Mouse (Mus musculus) adrenal gland, postnatal 25 days (tissue): ENCODE measurements around the gene Ccdc138. TPM values are rescaled to one million over a fixed set of nuclear protein-coding genes. Genes with fewer than 3 reads are reported as not detected.

Experiments used
- DNase-seq: peaks from one replicate; pipeline ENCODE4 v3.0.0; 2021; ENCODE audit warnings: mixed read lengths
- total RNA-seq: library from RNA; stranded (reverse); gene quantifications from 2 replicates; pipeline ENCODE4 v1.2.3, GENCODE M21; 2021

Gene Ccdc138
- total RNA-seq, 1 experiment from 2014 or later, result 4.9 TPM

GRCm38 (mm10) chr10:58585427-58586223 is 87.9 kb downstream of the Ccdc138 start:
- no peak for DNase-seq

- DNase-seq, result no peak
These were observed 96.7 kb downstream of the Ccdc138 start for GRCm38 (mm10) chr10:58594486-58594885.

GRCm38 (mm10) chr10:58595197-58595596 is 97.4 kb downstream of the Ccdc138 start:
- no peak for DNase-seq

DNA sequence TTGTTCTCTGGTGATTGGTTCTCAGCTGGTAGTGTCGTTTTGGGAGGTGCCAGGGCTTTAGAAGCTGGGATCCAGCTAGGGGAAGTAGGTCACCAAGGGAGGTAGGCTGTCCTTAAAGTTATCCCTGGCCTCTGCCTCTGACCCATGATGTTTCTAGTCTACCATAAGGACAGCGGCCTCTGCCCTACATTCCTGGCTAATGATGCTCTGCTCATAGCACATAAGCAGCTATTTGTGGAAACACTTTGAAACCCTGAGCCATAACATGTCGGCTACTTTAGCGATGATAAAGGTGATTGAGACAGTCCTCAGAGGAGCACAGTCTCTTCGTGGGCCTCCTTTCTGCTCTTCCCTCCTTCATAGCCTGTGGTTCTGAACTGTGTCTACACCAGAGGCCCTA is 98.1 kb downstream of the Ccdc138 start:
- no peak for DNase-seq

- no peak for DNase-seq
These were observed 102.4 kb downstream of the Ccdc138 start for GRCm38 (mm10) chr10:58600151-58600550.

DNA sequence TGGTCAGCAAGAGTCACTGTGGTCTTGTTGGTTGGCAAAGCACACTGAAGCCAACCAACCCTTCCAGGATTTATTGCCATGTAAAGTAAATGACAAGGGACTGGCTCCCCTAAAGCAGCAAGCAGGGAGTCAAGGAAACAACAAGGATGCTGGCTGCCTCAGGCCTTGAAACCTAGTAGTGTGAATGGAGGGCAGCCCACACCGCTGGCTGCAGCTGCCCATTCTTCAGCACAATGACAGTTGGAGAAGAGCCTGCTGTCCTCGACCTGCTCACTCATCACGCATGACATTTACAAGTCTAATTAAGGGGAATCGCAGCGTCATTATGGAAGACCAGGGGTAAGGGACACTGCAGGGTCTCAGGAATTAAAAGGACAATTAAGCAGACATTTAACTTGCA is 103.2 kb downstream of the Ccdc138 start:
- peak; percentile 5 for DNase-seq

DNA sequence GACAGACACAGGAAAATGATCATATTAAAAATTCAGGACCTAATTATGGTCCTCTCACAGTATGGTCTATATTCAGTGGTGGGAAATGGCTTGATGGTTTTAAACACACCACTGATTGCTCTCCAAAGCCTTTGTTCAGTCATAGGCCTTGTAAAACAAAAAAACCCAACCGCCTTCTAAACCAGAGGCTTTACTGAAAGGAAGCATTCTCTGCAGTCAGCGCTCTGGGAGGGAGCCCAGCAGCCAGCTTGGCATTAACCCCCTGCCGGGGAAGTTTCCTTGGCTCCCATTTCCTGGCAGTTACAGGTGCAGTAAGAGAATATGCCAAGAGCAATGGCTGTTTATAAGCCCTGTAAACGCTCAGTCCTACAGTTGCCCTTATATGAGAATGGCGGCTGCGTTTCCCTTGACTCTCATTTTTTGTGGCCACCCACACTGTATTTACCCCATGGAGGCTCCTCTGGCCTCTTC is 103.7 kb downstream of the Ccdc138 start:
- DNase-seq, result peak; percentile 15

GRCm38 (mm10) chr10:58601946-58602345 is 104.2 kb downstream of the Ccdc138 start:
- DNase-seq, result no peak

GRCm38 (mm10) chr10:58604779-58605178 is 107.0 kb downstream of the Ccdc138 start:
- peak; percentile 37 for DNase-seq

GRCm38 (mm10) chr10:58606356-58606755 is 108.6 kb downstream of the Ccdc138 start:
- no peak for DNase-seq

- no peak for DNase-seq
These were observed 111.1 kb downstream of the Ccdc138 start for GRCm38 (mm10) chr10:58608858-58609257.

DNA sequence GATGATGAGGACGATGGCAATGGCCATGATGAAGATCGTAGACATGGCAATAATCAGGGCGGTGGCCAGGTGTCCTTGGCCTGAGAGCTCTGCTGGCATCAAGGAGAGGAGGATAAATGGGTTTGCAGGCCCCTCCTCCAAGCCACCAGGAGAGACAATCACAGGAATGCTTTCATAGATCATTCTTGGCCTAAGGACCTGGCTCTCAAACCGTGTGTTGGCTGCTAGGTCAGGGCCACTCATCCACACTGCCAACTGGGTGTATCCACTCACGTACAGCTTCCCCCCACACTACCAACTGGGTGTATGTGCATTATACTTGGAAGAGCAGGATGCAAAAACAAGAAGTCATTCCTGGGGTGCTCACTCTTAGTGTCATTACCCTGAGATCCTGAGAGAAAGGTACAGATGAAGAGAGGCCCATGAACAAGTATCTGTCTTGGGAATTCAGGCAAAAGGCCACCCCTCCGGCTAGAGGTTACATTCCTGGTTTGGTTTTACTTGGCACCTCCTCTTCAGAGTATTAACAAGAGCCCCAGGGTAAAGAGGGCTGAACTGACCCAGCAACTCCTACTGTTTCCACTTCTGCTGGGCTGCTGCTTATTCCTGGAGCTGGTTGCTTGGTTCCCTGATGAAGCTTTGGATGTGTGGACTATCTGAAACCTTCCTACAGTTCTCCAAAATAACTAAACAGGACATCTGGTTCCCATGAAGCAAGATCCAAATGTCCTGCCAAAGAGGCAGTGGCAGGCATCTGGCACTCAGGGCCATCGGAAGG is 112.9 kb downstream of the Ccdc138 start:
- no peak for DNase-seq

GRCm38 (mm10) chr10:58614601-58615000 is 116.9 kb downstream of the Ccdc138 start:
- DNase-seq, result no peak

GRCm38 (mm10) chr10:58616565-58616964 is 118.8 kb downstream of the Ccdc138 start:
- DNase-seq, result no peak

DNA sequence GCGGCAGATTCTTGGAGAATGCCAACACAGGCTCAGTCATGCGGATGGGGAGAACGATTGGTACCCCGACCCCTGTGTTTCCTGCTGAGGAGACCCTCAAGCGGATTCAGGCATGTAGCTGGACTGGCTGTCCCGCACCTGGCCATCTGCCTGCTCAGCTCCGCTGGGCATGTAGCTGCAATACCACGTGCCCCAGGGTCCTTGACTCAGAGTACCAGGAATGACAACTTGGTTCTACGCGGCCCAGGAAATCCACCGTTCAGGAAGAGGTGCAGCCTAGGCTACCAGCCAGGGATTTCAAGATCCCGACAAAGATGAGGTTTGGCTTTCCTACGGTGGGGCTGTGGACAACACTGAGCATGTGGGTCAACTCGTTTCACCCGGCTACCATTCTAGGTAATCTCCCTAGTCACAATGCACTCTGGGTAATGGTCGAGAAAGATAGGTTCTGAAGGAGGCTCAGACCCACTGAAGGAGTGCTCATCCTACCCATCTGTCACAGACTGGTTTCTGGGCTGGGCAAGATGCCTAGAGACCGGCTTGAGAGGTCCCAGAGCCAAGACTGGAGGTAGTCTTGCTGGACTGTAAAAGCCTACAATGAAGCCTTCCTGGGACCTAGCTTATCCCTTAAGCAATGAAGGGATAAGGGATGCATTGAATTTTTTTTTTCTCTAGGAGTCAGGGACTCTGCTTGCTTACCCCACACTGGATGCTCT is 120.9 kb downstream of the Ccdc138 start:
- no peak for DNase-seq

DNA sequence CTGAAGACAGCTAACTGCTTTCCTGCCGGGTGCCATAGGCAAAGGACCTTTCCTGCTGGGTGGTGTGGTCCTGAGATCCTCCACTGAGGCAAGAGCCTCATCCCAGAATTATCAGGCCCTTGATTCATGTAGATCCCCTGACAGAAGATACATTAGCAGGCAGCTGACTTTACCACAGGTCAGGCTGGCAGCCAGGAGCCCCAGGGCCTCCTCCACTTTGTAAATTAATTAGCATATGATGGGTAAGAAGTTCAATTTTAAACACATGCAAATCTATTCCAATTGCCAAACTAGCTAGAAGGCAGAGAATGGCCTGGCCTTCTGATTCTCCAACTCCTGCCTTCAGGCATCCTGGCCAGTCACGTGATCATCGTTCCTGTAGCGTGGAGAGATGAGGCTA is 121.5 kb downstream of the Ccdc138 start:
- no peak for DNase-seq

GRCm38 (mm10) chr10:58624848-58625711 is 127.3 kb downstream of the Ccdc138 start:
- DNase-seq, result no peak
